Mouse (Mus musculus) neural tube, embryonic 11.5 days (tissue): ENCODE data around the gene Cnpy2. TPM values are rescaled to one million over a fixed set of nuclear protein-coding genes. Genes with fewer than 3 reads are reported as not detected.

Experiments used
- ATAC-seq: fragments of 200-750 bp; cut with Nextera tagmentation; 2 replicates; pipeline ENCODE4 v1.8.0; 2017; ENCODE audit warnings: moderate number of reproducible peaks, mild to moderate bottlenecking, moderate TSS enrichment, moderate library complexity; ENCODE audit not compliant: insufficient read depth, low FRiP score, low TSS enrichment
- DNase-seq: peaks from one replicate; pipeline ENCODE4 v3.0.0-alpha.2; 2015; ENCODE audit warnings: low spot score
- H3K27ac ChIP-seq: fragments of 300-500 bp; sonication (generic); 2 replicates; pipeline ENCODE4 v1.5.1; 2014; ENCODE audit warnings: low read depth, mild to moderate bottlenecking, low read length
- H3K27me3 ChIP-seq: fragments of 300-500 bp; sonication (generic); 2 replicates; pipeline ENCODE4 v1.6.1; 2014; ENCODE audit warnings: mild to moderate bottlenecking, low read length, mixed read lengths; ENCODE audit not compliant: control insufficient read depth, insufficient read depth
- H3K36me3 ChIP-seq: fragments of 300-500 bp; sonication (generic); 2 replicates; pipeline ENCODE4 v1.6.1; 2014; ENCODE audit warnings: mild to moderate bottlenecking, low read length, moderate library complexity, mixed read lengths; ENCODE audit not compliant: control insufficient read depth, insufficient read depth
- H3K4me1 ChIP-seq: fragments of 300-500 bp; sonication (generic); 2 replicates; pipeline ENCODE4 v1.6.1; 2014; ENCODE audit warnings: low read length, mixed read lengths; ENCODE audit not compliant: control insufficient read depth, insufficient read depth
- H3K4me2 ChIP-seq: fragments of 300-500 bp; sonication (generic); 2 replicates; pipeline ENCODE4 v1.6.1; 2014; ENCODE audit warnings: low read depth, mild to moderate bottlenecking, moderate library complexity
- H3K4me3 ChIP-seq: fragments of 300-500 bp; sonication (generic); 2 replicates; pipeline ENCODE4 v1.5.1; 2014; ENCODE audit warnings: low read depth, low read length
- H3K9ac ChIP-seq: fragments of 300-500 bp; sonication (generic); 2 replicates; pipeline ENCODE4 v1.6.1; 2014; ENCODE audit warnings: mild to moderate bottlenecking, low read length
- H3K9me3 ChIP-seq: fragments of 300-500 bp; sonication (generic); 2 replicates; pipeline ENCODE4 v1.6.1; 2016; ENCODE audit warnings: low read length; ENCODE audit not compliant: control insufficient read depth
- WGBS: fragments of 180-500 bp; shearing (Covaris S2); extraction: QIAGEN DNeasy Blood & Tissue Kit; methylation state at CpG from one replicate; pipeline ENCODE4 v1.1.7; 2014; 5-methylcytosine and 5-hydroxymethylcytosine counted together
- polyA plus RNA-seq: library from polyadenylated mRNA; unstranded; fragments of >200 nt; fragmentation: Nextera tagmentation; extraction: Ambion mirVana; gene quantifications from 2 replicates; pipeline ENCODE4 v1.2.1, GENCODE M21; 2014

Cnpy2 gene
- polyA plus RNA-seq, 1 experiment from 2014 or later: 248 TPM

DNA sequence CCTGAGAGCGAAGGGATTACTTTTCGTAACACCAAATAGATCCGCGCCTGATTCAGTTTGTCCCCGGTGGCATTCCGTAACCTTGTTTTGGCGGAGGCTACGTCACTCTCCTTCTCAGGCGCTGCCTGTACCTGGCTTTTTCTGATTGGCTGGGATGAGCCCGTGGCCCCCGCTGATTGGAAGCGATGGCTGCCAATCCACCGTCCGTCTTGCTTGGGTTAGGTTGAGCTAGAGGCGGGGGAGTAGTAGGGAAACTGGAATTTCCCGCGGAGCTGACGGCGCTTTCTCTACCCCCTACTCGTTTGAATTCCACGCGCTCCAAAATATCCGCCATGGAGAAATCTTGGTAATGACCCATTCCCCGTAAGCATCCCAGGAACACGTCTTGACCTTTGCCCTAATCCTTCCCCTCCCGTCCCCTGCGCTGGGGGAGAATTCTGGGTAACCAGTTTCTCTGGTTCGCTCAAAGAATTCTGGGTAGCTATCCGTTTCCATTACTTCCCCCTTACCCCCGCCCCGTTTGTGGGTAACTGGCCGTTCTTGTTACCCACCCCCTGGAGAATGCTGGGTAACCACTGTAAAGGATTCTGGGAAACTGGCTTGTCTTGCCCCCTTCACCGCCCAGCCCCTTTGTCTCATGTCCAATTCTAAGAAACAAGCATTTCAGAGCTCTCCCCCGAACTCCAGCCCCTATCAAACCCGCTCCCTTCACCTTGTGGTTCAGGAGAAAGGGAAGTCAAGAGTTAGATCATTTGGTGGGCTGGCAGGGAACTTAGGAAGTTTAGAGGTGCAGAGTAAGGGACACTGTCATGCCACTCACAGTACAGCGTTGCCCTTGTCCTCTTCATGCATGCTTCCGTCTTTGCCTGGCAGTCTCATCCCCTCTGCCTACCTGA lies 18.9 kb upstream of the Cnpy2 start, which contains the start of gene Pan2:
Gene Pan2, plus strand, starts transcription at position 210 of the 896 bp plus-strand sequence.
- DNase-seq (peak; percentile 100), ATAC-seq (peak; percentile 99)
- Histone ChIP-seq H3K4me2 (peak within 1 kb of the TSS; percentile 79), H3K27ac (peak within 1 kb of the TSS; percentile 89), H3K36me3 (no peaks in the 10 kb centered on the region), H3K9ac (peak within 1 kb of the TSS; percentile 95), H3K9me3 (no peaks in the 10 kb centered on the region), H3K4me3 (peak within 1 kb of the TSS; percentile 55), H3K4me1 (peaks cover 9% of the 10 kb centered on the region), H3K27me3 (no peaks in the 10 kb centered on the region)
- WGBS: 3% methylated on average over 37 of the region's 37 CpGs

DNA sequence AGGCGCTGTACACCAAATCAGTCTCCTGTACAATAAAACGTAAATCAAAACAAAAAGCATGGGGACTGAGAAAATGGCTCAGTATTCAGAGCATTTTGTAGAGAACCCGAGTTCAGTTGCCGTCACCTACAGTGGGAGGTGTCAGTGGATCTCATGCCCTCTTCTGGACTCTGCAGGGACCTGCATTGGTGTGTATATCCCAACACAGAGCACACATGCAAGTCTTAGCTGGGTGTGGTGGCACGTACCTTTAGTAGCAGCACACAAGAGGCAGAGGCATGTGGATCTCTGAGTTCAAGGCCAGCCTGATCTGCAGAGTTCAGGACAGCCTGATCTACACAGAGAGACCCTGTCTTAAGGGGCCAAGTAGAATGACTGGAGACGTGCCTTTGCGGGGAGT lies 12.6 kb upstream of the Cnpy2 start:
- WGBS: 88% methylated on average over 7 of the region's 7 CpGs
- Histone ChIP-seq H3K4me3 (no peak overlapping the region), H3K4me2 (no peak overlapping the region), H3K27me3 (no peaks in the 10 kb centered on the region), H3K4me1 (no peaks in the 10 kb centered on the region), H3K9me3 (no peaks in the 10 kb centered on the region), H3K9ac (no peak overlapping the region), H3K36me3 (peaks cover 14% of the 10 kb centered on the region), H3K27ac (no peak overlapping the region)
- no peak for ATAC-seq
- DNase-seq: no peak

DNA sequence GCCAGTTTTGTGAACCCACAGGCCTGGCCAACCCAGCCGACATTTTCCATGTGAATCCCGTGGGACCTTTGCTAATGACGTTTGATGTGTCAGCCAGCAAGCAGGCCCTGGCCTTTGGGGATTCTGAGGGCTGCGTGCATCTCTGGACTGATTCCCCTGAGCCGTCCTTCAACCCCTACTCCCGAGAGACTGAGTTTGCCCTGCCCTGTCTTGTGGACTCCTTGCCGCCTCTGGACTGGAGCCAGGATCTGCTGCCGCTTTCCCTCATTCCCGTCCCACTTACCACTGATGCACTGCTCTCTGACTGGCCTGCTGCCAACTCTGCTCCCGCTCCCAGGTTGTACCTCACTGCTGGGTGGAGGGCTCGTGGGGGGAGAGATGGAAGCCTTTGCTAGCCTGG lies 12.1 kb upstream of the Cnpy2 start:
- peaks cover 17% of the 10 kb centered on the region for H3K36me3 ChIP-seq
- no peaks in the 10 kb centered on the region for H3K4me1 ChIP-seq
- no peak for ATAC-seq
- H3K9ac ChIP-seq: no peak overlapping the region
- H3K9me3 ChIP-seq: no peaks in the 10 kb centered on the region
- no peak overlapping the region for H3K4me2 ChIP-seq
- H3K4me3 ChIP-seq: no peak overlapping the region
- H3K27me3 ChIP-seq: no peaks in the 10 kb centered on the region
- WGBS: 87% methylated on average over 11 of the region's 11 CpGs
- no peak for DNase-seq
- H3K27ac ChIP-seq: no peak overlapping the region

DNA sequence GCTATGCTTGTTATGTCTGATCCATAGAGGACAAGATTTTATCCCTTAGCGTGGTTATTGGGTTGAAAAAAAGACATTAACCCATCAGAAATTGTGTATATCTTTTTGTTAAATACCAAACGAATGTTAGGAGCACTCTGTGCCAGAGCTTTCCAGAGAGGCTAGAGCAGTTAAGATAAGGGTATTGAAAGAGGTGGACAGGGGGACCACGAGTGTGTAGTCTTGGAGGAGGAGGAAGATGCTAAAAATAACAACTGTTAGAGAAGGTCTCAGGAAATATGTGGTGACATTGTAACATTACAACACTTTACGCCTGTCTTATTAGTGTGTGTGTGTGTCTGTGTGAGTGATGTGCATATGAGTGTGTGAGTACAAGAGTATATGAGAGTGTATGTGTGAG lies 11.4 kb upstream of the Cnpy2 start:
- WGBS: 87% methylated on average over 4 of the region's 4 CpGs

DNA sequence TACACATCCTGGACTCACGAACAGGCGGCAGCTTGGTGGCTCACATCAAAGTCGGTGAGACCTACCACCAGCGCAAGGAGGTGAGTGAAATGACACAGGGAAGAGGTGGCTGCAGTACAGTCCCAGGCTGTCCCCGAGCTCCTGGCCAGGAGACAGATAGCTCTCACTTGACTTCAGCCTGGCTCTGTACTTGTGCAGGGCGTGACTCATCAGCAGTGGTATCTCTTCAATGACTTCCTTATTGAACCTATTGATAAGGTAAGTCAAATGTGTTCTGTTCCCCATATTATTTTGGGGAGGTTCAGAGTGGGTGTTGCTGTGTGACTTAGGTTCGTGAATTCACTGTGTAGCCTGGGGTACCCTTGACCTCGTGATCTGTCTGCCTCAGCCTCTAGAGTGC lies 6.7 kb upstream of the Cnpy2 start:
- no peaks in the 10 kb centered on the region for H3K9me3 ChIP-seq
- H3K9ac ChIP-seq: no peak overlapping the region
- no peak overlapping the region for H3K4me3 ChIP-seq
- H3K36me3 ChIP-seq: peaks cover 21% of the 10 kb centered on the region
- H3K27me3 ChIP-seq: no peaks in the 10 kb centered on the region
- no peak overlapping the region for H3K27ac ChIP-seq
- H3K4me2 ChIP-seq: no peak overlapping the region
- no peaks in the 10 kb centered on the region for H3K4me1 ChIP-seq
- no peak for DNase-seq
- WGBS: 93% methylated on average over 8 of the region's 8 CpGs
- ATAC-seq: no peak

More for the DNA sequence above, 11.4 kb upstream of the Cnpy2 start:
- DNase-seq (no peak), ATAC-seq (no peak)
- Histone ChIP-seq H3K27me3 (no peaks in the 10 kb centered on the region), H3K36me3 (peaks cover 21% of the 10 kb centered on the region), H3K4me3 (no peak overlapping the region), H3K4me1 (no peaks in the 10 kb centered on the region), H3K9me3 (no peaks in the 10 kb centered on the region), H3K9ac (no peak overlapping the region), H3K4me2 (no peak overlapping the region), H3K27ac (no peak overlapping the region)

DNA sequence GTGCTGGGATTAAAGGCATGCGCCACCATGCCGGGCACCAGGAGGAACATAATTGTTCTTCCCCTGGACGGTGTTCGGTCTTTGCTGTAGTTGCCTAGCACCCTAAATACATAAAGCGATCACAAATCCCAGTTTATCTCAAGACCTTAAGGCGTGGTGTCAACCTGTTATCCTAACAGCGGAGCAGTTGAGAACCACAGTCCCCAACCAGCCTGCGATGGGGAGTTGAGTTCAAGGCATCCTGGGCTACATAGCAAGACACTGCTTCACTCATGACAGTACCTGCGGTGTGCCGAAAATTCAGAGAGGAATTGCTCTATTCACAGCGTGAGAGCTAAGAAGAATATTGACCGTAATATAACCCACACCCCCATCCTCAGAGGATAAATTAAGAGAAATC lies 618 bp upstream of the Cnpy2 start:
- H3K4me2 ChIP-seq: peak overlapping the region; percentile 89
- H3K4me1 ChIP-seq: peaks cover 4% of the 10 kb centered on the region; the same call in 1 of the 2 replicates
- H3K27me3 ChIP-seq: no peaks in the 10 kb centered on the region
- no peak overlapping the region for H3K27ac ChIP-seq
- 64% methylated on average over 12 of the region's 12 CpGs for WGBS
- H3K9me3 ChIP-seq: no peaks in the 10 kb centered on the region
- H3K36me3 ChIP-seq: peaks cover 11% of the 10 kb centered on the region
- DNase-seq (no peak), ATAC-seq (no peak)
- H3K9ac ChIP-seq: peak overlapping the region; percentile 48; the same call in 1 of the 2 replicates
- peak overlapping the region; percentile 79; the same call in 1 of the 2 replicates for H3K4me3 ChIP-seq

DNA sequence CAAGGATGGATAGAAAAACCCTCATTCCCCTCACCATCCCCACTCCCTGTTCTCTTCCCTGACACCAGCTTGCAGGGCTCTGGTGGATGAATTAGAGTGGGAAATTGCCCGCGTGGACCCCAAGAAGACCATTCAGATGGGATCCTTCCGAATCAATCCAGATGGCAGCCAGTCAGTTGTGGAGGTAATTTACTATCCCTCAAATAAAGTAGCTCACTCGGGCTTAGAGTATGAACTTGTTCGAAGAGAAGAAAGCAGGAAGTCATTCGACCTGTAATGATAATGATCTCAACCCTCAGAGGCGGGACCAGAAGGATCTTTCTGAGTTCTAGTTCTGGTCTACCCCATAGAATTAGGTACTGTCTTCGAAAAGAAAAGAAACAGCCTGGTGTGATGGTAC lies 1.3 kb downstream of the Cnpy2 start:
- no peaks in the 10 kb centered on the region for H3K27me3 ChIP-seq
- ATAC-seq (no peak), DNase-seq (no peak)
- H3K9me3 ChIP-seq: no peaks in the 10 kb centered on the region
- no peak overlapping the region for H3K27ac ChIP-seq
- WGBS: 80% methylated on average over 8 of the region's 8 CpGs
- H3K4me1 ChIP-seq: peaks cover 4% of the 10 kb centered on the region; the same call in 1 of the 2 replicates
- peaks cover 17% of the 10 kb centered on the region for H3K36me3 ChIP-seq
- peak overlapping the region; percentile 96 for H3K9ac ChIP-seq
- H3K4me3 ChIP-seq: peak overlapping the region; percentile 79
- H3K4me2 ChIP-seq: peak overlapping the region; percentile 89

DNA sequence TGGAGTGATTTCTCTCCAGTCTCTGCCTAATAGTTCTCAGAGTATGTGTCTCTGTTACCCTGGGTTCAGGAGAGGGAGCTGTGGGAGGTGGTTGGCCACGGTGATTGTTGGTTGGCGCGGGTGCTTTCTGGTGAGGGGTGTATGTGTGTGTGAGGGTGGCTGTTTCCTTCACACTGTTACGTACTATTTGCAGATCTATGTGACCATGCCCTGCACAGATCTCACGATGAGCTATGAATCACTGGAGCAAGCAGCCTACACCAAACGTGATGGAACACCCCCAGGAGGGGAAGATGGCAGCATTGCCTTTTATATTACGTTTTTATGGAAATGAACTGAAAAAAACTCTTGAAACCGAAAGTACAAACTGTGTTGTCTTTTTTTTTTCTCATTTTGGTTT lies 4.6 kb downstream of the Cnpy2 start:
- Histone ChIP-seq H3K27me3 (no peaks in the 10 kb centered on the region), H3K4me1 (peaks cover 4% of the 10 kb centered on the region; the same call in 1 of the 2 replicates), H3K4me2 (no peak overlapping the region), H3K9me3 (no peaks in the 10 kb centered on the region), H3K36me3 (peaks cover 13% of the 10 kb centered on the region), H3K9ac (no peak overlapping the region), H3K27ac (no peak overlapping the region), H3K4me3 (no peak overlapping the region)
- 93% methylated on average over 8 of the region's 8 CpGs for WGBS
- DNase-seq: no peak
- no peak for ATAC-seq

DNA sequence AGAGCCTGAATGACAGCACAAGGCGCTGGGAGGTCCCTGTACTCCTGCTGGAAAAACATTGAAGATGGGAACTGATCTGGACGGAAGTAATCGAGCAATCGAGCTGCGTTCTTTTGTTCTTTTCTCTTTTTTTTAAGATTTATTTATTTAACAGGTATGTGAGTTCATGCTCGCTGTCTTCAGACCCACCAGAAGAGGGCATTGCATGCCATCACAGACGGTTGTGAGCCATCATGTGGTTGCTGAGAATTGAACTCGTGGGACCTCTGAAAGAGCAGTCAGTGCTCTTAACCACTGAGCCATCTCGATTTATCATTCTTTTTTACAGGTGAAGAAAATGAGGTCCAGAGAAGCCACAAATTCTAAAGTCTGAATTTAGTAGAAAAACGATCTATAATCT lies 5.4 kb downstream of the Cnpy2 start:
- peaks cover 13% of the 10 kb centered on the region for H3K36me3 ChIP-seq
- no peak overlapping the region for H3K4me3 ChIP-seq
- WGBS: 91% methylated on average over 10 of the region's 10 CpGs

More for the DNA sequence above, 5.4 kb downstream of the Cnpy2 start:
- Histone ChIP-seq H3K9me3 (no peaks in the 10 kb centered on the region), H3K4me2 (no peak overlapping the region), H3K27me3 (no peaks in the 10 kb centered on the region), H3K4me1 (peaks cover 4% of the 10 kb centered on the region; the same call in 1 of the 2 replicates), H3K27ac (no peak overlapping the region), H3K9ac (no peak overlapping the region)
- DNase-seq (no peak), ATAC-seq (no peak)
